Mouse (Mus musculus) liver, adult 2 months (tissue): ENCODE measurements at regions not wholly inside any gene's neighbourhood (a gene's known extent, or its start where the extent isn't known, plus 50 kb on each side); places are given as distances from the start of the nearest gene placed in this dataset.

Source experiments
- CTCF ChIP-seq: fragments of 200-500 bp; IDR thresholded peaks from 2 replicates; pipeline ENCODE4 v1.5.1; 2011; ENCODE audit warnings: low read depth, low read length, control low read depth
- POLR2A ChIP-seq: fragments of 200-500 bp; IDR thresholded peaks from 2 replicates; pipeline ENCODE4 v1.6.1; 2011; ENCODE audit warnings: low read length, control low read depth; ENCODE audit not compliant: insufficient read depth; ENCODE audit errors: extremely low read depth

DNA sequence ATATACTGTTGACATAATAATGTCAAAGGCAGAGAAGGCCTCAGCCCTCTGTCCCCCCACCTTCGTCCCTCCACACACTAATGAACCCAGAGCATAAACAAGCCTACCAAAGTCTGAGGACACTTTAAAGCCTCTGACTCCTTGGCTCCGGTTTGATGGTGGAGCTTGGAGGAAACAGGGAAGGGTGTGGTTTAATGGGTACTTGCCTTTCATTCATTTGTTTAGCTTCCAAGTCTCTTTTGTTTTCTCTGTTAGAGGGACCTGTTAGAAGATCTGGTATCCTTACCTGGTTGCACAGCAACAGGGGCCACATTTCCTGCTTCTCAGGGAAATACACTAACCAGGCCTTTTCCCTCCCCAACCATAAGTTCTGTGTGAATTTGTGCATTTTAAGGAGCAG is 168.9 kb upstream of the Etaa1 start:
- no peak for TF ChIP-seq CTCF
- no peak for TF ChIP-seq POLR2A
